Mouse (Mus musculus): ENCODE results near the gene Nkx2-1. TPM values are rescaled to one million over a fixed set of nuclear protein-coding genes. Genes with fewer than 3 reads are reported as not detected.
"Not testable (repeated sequence)": the region's sequence is repeated elsewhere in the genome, so short reads cannot be mapped to it uniquely, and the experiment has no call there.

The Nkx2-1 gene
- polyA plus RNA-seq, 1 experiment from 2014 or later, result not detected

DNA sequence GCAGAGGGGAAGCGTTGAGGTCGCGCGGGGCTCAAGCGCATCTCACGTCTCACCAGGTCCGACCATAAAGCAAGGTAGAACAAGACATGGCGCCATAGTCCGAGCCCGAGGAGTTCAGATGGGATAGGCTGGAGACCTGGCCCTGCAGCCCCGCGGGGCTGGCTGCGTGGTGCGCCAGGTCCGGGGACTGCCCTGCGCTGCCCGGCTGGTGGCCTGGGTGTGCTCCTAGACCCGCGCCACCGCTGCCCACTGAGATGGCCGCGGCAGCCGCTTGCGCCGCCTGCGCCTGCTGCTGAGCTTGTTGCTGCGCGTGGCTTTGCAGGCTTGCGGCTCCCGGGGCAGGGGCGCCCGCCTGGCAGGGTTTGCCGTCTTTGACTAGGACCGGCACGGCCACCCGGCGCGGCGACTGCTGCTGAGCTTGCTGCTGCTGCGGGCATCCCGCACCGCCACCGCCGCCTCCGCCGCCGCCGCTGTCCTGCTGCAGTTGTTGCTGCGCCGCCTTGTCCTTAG lies 3.7 kb downstream of the Nkx2-1 start:
- Histone ChIP-seq H3K27ac (replicated peaks) (no peak overlapping the region), H3K27me3 (peaks cover 100% of the 10 kb centered on the region), H3K4me3 (replicated peaks) (no peak overlapping the region), H3K4me2 (no peak overlapping the region), H3K4me1 (replicated peaks) (no peaks in the 10 kb centered on the region), H3K36me3 (replicated peaks) (no peaks in the 10 kb centered on the region), H3K9ac (no peak overlapping the region), H3K9me3 (replicated peaks) (no peaks in the 10 kb centered on the region)
- no peak for ATAC-seq (ENCODE audit: insufficient read depth)
- WGBS (ENCODE audit: insufficient replicate concordance), result under 1% methylated on average over 50 of the region's 50 CpGs

DNA sequence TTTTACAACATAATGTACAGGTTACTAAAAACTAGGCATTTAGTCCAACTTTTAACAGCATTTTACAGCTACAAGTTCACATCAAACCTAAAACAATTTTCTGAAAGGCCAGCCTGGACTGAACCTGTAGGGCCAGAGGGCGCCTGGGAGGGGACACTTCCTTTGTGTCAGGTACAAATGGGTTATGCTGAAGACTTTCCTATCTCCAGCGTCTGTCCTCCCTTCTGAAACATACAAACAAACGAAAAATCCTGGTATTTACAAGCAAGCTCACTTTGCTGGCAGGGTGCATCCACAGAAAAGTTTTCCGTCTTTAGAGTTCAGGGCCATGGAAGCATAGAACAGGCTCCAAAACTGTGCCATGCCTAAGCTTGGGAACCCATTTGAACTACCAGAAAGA lies 4.6 kb downstream of the Nkx2-1 start:
- Histone ChIP-seq H3K9me3 (replicated peaks) (no peaks in the 10 kb centered on the region), H3K27me3 (peaks cover 99% of the 10 kb centered on the region), H3K9ac (no peak overlapping the region), H3K4me2 (no peak overlapping the region), H3K4me3 (replicated peaks) (no peak overlapping the region), H3K36me3 (replicated peaks) (no peaks in the 10 kb centered on the region), H3K27ac (replicated peaks) (no peak overlapping the region), H3K4me1 (replicated peaks) (no peaks in the 10 kb centered on the region)
- WGBS (ENCODE audit: insufficient replicate concordance), result 4% methylated on average over 4 of the region's 4 CpGs
- ATAC-seq (ENCODE audit: insufficient read depth), result no peak

DNA sequence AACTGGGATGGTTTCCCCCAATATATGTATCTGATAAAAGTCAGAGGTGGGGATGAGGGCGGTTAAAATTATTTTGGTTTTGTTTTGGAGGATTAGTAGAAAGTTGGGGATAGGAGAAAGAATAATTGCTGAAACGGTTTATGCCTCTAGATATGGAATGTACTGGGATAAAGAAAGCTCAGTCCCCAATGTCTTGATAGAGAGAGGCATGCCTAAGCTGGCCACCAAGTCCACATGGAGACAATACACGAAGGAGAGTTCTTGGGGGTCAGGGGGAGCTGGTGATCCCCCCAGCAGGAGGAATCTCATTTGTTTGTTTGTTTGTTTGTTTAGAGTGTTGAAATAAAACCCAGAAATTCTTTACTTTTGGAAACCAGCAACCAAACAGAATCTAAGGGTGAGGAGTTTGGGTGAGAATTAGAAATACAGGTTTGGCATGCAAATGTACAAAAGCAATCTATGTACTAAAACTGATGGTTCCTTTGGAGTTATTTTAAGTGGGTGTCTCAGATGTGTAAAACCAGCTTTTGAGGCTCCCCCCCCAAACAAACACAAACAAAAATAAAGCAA lies 5.6 kb downstream of the Nkx2-1 start:
- no peak overlapping the region for H3K27ac ChIP-seq (replicated peaks)
- no peak overlapping the region for H3K4me2 ChIP-seq
- H3K4me3 ChIP-seq (replicated peaks), result no peak overlapping the region
- no peaks in the 10 kb centered on the region for H3K9me3 ChIP-seq (replicated peaks)
- no peaks in the 10 kb centered on the region for H3K4me1 ChIP-seq (replicated peaks)
- ATAC-seq (ENCODE audit: insufficient read depth), result no peak
- WGBS (ENCODE audit: insufficient replicate concordance), result 3% methylated on average over 3 of the region's 3 CpGs
- no peak overlapping the region for H3K9ac ChIP-seq
- no peaks in the 10 kb centered on the region for H3K36me3 ChIP-seq (replicated peaks)
- H3K27me3 ChIP-seq, result peaks cover 99% of the 10 kb centered on the region

DNA sequence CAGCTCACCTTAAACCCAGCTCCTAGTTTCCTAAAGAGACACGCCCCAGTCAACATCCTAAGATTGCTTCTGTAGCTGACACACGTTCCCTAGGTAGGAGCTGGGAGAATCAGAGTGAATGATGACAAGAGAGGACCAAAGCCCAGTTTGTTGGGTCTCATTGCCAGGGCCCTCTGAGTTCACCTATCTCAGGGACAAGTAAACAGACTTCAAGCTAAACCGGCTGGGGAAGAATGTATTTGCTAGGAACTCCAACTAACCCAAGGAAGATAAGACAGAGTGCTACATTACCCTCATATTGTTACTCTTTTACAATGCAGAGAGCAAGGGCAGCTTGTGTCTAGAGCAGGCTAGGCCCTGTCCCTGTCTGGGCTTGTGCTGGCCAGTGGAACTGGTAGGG lies 6.8 kb downstream of the Nkx2-1 start:
- under 1% methylated on average over 3 of the region's 3 CpGs for WGBS (ENCODE audit: insufficient replicate concordance)
- no peak overlapping the region for H3K4me2 ChIP-seq
- no peak overlapping the region for H3K4me3 ChIP-seq (replicated peaks)
- H3K4me1 ChIP-seq (replicated peaks), result no peaks in the 10 kb centered on the region
- no peak for ATAC-seq (ENCODE audit: insufficient read depth)
- H3K27ac ChIP-seq (replicated peaks), result no peak overlapping the region
- no peaks in the 10 kb centered on the region for H3K36me3 ChIP-seq (replicated peaks)
- peaks cover 97% of the 10 kb centered on the region for H3K27me3 ChIP-seq
- H3K9ac ChIP-seq, result no peak overlapping the region
- H3K9me3 ChIP-seq (replicated peaks), result no peaks in the 10 kb centered on the region

DNA sequence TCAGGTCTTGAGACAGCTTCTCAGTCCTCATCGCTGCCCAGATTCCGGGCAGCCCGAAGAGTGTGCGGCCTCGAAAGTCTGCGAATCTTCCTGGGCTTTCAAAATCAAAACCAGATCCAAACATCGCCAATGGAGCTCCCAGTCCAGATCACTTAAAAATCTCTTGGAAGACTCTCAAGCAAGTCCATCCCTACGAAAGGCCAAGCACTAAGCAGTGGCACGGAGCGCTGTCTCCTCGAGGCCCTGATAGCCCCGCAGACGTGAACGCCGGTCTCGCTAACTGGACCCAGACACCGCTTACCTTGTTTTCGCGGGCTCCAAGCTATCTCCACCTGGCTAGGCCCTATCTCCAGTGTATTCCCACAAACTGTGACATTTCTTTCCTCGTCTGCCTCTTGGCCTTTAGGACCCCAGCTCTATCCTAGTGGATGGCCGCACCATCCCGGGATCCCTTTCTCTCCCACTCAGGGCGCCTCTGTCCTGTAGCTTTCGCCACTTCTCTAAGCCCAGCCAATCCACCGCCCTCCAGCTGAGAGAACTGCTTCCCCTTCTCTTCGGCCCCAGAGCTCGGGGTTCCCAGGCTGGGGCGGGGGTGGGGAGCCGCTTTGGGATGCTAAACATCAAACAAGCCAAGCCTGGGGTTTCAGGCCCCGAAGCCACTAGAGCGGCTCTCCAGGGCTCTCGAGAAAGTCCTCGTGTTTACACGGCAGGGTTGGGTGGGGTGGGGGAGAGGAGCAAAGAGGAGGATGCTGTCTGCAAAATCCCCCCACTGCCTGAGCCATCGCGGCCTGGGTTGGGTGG lies 7.6 kb downstream of the Nkx2-1 start:
- H3K36me3 ChIP-seq (replicated peaks), result no peaks in the 10 kb centered on the region
- H3K27me3 ChIP-seq, result peaks cover 97% of the 10 kb centered on the region
- no peaks in the 10 kb centered on the region for H3K9me3 ChIP-seq (replicated peaks)
- H3K27ac ChIP-seq (replicated peaks), result no peak overlapping the region
- no peaks in the 10 kb centered on the region for H3K4me1 ChIP-seq (replicated peaks)
- whole genome bisulfite sequencing (ENCODE audit: insufficient replicate concordance), result 2% methylated on average over 36 of the region's 36 CpGs
- H3K9ac ChIP-seq, result no peak overlapping the region
- no peak overlapping the region for H3K4me3 ChIP-seq (replicated peaks)
- ATAC-seq (ENCODE audit: insufficient read depth), result no peak
- no peak overlapping the region for H3K4me2 ChIP-seq

DNA sequence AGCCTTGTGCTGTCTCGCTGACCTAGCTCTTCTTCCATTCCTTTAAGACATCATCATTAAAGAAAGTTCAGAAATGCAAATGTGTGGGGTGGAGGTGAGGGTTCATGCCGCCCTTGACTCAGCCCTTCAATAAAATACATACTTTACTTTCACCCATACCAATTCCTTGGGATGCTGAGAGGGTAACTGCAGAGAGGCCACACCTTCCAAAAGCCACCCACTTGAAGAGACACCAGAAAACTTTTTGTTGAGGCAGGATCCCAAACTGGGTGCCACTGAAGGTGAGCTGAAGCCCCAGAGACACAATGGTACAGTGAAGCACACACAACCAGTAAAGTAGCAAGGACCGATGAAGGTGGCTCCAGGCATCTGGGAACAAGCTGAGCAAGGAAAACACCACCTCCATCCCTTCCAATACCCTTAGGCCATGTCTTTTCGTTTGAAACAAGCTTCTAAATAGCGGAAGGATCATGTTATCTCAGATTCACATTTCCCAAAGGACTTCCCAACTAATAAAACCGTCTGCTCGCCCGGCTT lies 8.6 kb downstream of the Nkx2-1 start:
- Histone ChIP-seq H3K36me3 (replicated peaks) (no peaks in the 10 kb centered on the region), H3K4me1 (replicated peaks) (no peaks in the 10 kb centered on the region), H3K4me3 (replicated peaks) (no peak overlapping the region), H3K27me3 (peaks cover 97% of the 10 kb centered on the region), H3K9ac (no peak overlapping the region), H3K27ac (replicated peaks) (no peak overlapping the region), H3K9me3 (replicated peaks) (no peaks in the 10 kb centered on the region), H3K4me2 (no peak overlapping the region)
- no peak for ATAC-seq (ENCODE audit: insufficient read depth)
- 2% methylated on average over 8 of the region's 8 CpGs for WGBS (ENCODE audit: insufficient replicate concordance)

DNA sequence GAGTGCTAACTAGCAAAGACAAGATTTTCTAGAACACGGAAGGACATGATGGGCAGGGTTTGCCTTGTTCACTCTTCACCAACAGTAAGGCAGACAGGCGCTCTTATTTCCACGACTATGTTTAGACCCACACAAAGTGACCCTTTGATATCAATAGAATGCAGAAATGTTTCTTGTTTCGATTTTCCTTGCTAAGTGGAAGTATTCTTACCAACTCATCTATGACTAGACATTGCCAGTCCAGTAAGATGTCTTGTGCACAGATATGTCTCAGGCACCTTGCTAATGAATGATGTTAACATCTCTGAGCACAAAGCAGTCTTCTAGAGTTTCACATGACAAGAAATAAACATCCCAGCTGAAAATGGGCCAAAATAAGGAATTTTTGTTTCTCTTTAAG lies 9.6 kb downstream of the Nkx2-1 start:
- Histone ChIP-seq H3K4me2 (no peak overlapping the region), H3K27ac (replicated peaks) (no peak overlapping the region), H3K4me1 (replicated peaks) (no peaks in the 10 kb centered on the region), H3K4me3 (replicated peaks) (no peak overlapping the region), H3K9me3 (replicated peaks) (no peaks in the 10 kb centered on the region), H3K36me3 (replicated peaks) (no peaks in the 10 kb centered on the region), H3K27me3 (peaks cover 97% of the 10 kb centered on the region), H3K9ac (no peak overlapping the region)
- WGBS (ENCODE audit: insufficient replicate concordance), result 22% methylated on average over 4 of the region's 4 CpGs
- ATAC-seq (ENCODE audit: insufficient read depth), result no peak

DNA sequence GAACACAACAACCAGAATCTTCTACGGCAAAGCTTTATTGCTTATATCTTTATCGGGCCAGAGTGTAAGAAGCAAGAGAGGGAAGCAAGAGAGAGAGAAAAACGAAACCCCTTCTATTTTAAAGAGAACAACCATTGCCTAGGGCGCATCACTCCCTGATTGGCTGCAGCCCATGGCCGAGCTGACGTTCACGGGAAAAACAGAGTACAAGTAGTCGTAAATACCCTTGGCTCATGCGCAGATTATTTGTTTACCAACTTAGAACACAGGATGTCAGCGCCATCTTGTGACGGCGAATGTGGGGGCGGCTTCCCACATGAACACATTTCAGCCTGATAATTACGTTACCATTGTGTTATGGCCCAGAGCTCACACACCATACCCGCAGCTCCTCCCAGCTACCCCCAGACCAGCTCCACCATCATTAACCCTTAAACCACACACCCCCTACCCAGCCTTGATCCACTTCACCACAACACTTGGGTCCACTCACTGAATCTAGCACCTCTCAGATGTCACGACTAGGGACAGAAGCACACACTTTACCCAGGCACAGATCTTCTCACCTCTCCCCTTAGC lies 11.4 kb downstream of the Nkx2-1 start:
- H3K4me3 ChIP-seq (replicated peaks); H3K9me3 ChIP-seq (replicated peaks); H3K36me3 ChIP-seq (replicated peaks); H3K4me2 ChIP-seq; H3K4me1 ChIP-seq (replicated peaks); H3K27ac ChIP-seq (replicated peaks); ATAC-seq (ENCODE audit: insufficient read depth); H3K9ac ChIP-seq: not testable (repeated sequence)
- WGBS (ENCODE audit: insufficient replicate concordance), result 8% methylated on average over 10 of the region's 16 CpGs
- H3K27me3 ChIP-seq, result peaks cover 95% of the 10 kb centered on the region

DNA sequence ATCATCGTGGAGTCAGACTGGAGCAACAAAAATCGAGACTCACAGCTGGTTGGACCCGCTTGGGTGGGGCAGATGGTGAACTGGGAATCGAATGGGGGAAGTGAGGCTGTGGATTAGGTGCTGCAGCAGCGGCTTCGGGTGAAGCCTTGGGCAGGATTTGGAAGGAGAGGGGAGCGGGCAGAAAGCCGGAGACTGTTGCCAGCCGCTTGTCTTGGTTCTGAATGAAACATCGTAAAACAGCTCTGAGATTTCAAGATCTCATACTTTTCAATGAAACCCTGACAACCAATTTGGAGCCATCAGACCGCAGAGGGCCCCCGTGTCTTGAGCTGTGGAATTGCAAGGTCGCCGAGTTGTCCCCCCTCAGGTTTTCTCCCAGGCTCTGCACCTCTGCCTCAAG lies 12.5 kb downstream of the Nkx2-1 start:
- peaks cover 95% of the 10 kb centered on the region for H3K27me3 ChIP-seq

DNA sequence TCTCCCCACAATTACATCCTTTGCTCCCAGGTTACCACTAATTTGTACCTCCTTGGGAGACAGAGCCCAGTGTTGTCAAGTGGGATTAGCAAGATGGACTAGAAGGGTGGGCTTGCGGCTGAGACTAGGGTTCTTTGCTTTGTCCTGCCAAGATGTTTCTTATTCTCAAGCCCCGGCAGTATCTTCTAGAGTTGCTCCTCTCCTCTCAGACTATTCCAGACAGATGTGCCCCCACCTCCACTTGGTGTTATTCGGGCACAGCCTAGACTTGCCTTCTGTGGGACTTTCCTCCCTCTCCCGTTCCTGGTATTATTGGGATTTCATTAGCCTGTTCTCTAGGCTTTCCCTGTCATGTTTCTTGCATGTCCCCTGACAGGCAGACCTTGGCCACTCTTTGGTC lies 14.5 kb downstream of the Nkx2-1 start:
- no peak for ATAC-seq (ENCODE audit: insufficient read depth)
- Histone ChIP-seq H3K4me3 (replicated peaks) (no peak overlapping the region), H3K27me3 (peaks cover 94% of the 10 kb centered on the region), H3K27ac (replicated peaks) (no peak overlapping the region), H3K4me2 (no peak overlapping the region), H3K36me3 (replicated peaks) (no peaks in the 10 kb centered on the region), H3K9ac (no peak overlapping the region), H3K4me1 (replicated peaks) (no peaks in the 10 kb centered on the region), H3K9me3 (replicated peaks) (no peaks in the 10 kb centered on the region)
- WGBS (ENCODE audit: insufficient replicate concordance), result 19% methylated on average over 4 of the region's 4 CpGs

More for the DNA sequence above, 12.5 kb downstream of the Nkx2-1 start:
- H3K4me1 ChIP-seq (replicated peaks), result no peaks in the 10 kb centered on the region
- no peaks in the 10 kb centered on the region for H3K36me3 ChIP-seq (replicated peaks)
- no peaks in the 10 kb centered on the region for H3K9me3 ChIP-seq (replicated peaks)
- 8% methylated on average over 14 of the region's 14 CpGs for WGBS (ENCODE audit: insufficient replicate concordance)
- no peak overlapping the region for H3K4me3 ChIP-seq (replicated peaks)
- no peak for ATAC-seq (ENCODE audit: insufficient read depth)
- no peak overlapping the region for H3K27ac ChIP-seq (replicated peaks)
- no peak overlapping the region for H3K9ac ChIP-seq
- no peak overlapping the region for H3K4me2 ChIP-seq

DNA sequence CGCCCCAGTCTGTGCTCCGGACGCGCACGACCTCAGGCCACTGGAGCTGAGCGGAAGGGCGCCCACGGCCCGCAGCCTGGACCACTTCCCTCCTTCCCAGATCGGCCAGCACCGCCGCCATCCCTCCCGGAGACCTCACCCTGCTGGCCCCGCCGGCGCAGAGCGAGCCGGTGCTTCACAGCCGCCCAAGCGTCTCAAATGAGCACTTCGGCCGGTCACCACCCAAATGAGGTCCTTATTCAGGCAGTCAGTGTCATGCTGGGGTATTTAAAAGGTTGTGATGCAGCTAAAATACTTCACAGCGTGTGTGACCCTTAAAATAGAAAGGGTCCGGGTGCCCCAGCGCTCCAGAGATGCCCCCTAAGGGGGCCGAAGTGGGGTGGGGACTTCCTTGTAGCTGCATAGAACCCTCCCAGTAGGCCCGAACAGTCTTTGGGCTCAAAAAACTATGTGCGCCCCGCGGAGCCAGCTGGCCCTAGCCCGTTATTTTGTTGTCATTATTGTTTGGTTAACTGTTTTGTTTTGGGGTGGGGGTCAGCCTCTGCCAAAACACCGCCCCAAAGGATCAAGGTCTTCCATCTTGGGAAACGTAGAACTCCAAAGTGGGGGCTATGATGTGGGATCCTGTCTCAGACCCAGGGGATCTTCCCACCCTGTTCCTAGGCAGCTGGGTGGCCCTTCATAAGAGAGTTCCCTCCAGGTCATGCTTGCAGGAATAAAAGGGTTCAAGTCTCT lies 15.4 kb downstream of the Nkx2-1 start:
- H3K4me3 ChIP-seq (replicated peaks), result no peak overlapping the region
- no peaks in the 10 kb centered on the region for H3K9me3 ChIP-seq (replicated peaks)
- H3K27me3 ChIP-seq, result peaks cover 85% of the 10 kb centered on the region
- no peaks in the 10 kb centered on the region for H3K4me1 ChIP-seq (replicated peaks)
- no peaks in the 10 kb centered on the region for H3K36me3 ChIP-seq (replicated peaks)
- ATAC-seq (ENCODE audit: insufficient read depth), result no peak
- H3K9ac ChIP-seq, result no peak overlapping the region
- 1% methylated on average over 33 of the region's 33 CpGs for WGBS (ENCODE audit: insufficient replicate concordance)
- H3K27ac ChIP-seq (replicated peaks), result no peak overlapping the region
- no peak overlapping the region for H3K4me2 ChIP-seq

Measured in liver, embryonic 15.5 days (tissue).